ENCODE assay signal across 8 mouse cellular contexts in the genomic region with DNA sequence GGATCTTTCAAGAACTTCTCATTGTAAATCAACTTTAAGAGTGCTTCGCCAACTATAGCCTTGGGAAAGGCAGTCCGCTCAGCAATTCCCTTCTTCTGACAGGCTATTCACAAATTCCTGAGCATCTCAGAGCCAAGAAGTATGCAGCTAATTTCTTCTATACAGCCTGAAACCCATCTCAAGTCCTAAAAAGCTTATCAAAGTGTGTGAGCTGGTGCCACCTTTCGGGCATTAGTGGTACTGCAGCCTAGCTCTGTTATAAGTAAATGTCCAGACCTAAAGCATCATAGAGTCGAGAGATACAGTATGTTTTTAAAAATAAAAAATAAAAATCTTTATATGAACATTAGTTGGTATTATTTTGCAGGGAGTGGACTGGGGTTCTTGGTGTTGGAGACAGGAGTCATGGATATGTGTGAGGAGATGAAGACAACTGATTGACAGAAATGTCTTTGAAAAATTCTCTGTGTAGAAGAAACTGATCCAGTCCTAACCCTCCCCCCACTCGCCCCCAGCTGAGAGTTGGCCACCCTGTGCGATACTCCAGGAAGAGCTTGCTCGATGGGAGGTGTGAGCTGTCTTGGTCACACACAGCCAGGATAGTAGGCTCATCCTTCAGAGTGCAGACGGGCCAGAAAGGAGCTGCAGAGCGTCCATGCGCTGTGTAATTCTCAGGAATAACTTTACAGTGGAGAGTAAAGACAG. TPM values are rescaled to one million over a fixed set of nuclear protein-coding genes. Genes with fewer than 3 reads are reported as not detected.
DNase-seq lines count a peak whose midpoint lies in the region; ATAC-seq and TF ChIP-seq lines count a peak whose summit lies in the region.

No protein-coding gene starts in this region.

- no peak overlapping the region for H3K27ac ChIP-seq in hindbrain, embryonic 10.5 days
- H3K27ac ChIP-seq in hindbrain, embryonic 12.5 days: no peak overlapping the region
- no peak overlapping the region for H3K27ac ChIP-seq in forebrain, embryonic 16.5 days (ENCODE audit: low read length)
- no peak overlapping the region for H3K27ac ChIP-seq in intestine, embryonic 15.5 days
- no peak overlapping the region for H3K27ac ChIP-seq in midbrain, embryonic 11.5 days (ENCODE audit: low read depth, low read length)
- H3K27ac ChIP-seq in spleen, adult 2 months (ENCODE audit: insufficient read depth, low read length): no peak overlapping the region

- TF ChIP-seq CTCF in spleen, adult 2 months (IDR thresholded peaks at IDR 0.05; ENCODE audit: extremely low read depth, insufficient read depth, insufficient read length, insufficient replicate concordance): peak; percentile 25; the same call in 1 of the 2 replicates

- TF ChIP-seq POLR2A in spleen, adult 2 months (IDR thresholded peaks at IDR 0.05; ENCODE audit: low read depth, low read length): no peak

- peak; percentile 74 for DNase-seq in hindbrain, embryonic 10.5 days (ENCODE audit: low spot score)
- DNase-seq in cerebellum, adult 18-20 months: peak; percentile 49 to 59
- DNase-seq in left cerebral cortex, postnatal 10 days (ENCODE audit: extremely low spot score in 1 of 2, low spot score in 2 of 2): peak; percentile 50 to 72
- peak; percentile 98 for DNase-seq in midbrain, embryonic 11.5 days (ENCODE audit: low spot score, missing footprints)
- DNase-seq in spleen, adult 2 months (ENCODE audit: low read depth in 1 of 2, low spot score in 2 of 2): peak in 1 of 2 experiments; percentile 16

- H3K9me3 ChIP-seq in hindbrain, embryonic 10.5 days: no peaks in the 10 kb centered on the region
- H3K9me3 ChIP-seq in hindbrain, embryonic 12.5 days (replicated peaks): no peaks in the 10 kb centered on the region
- no peaks in the 10 kb centered on the region for H3K9me3 ChIP-seq in forebrain, embryonic 16.5 days (ENCODE audit: control insufficient read depth, low read length)
- H3K9me3 ChIP-seq in intestine, embryonic 15.5 days: no peaks in the 10 kb centered on the region
- no peaks in the 10 kb centered on the region for H3K9me3 ChIP-seq in midbrain, embryonic 11.5 days (ENCODE audit: control insufficient read depth, low read length)

- 57% methylated on average over 10 of the region's 10 CpGs for WGBS in hindbrain, embryonic 10.5 days
- WGBS in hindbrain, embryonic 12.5 days: 62% methylated on average over 10 of the region's 10 CpGs
- 59% methylated on average over 10 of the region's 10 CpGs for WGBS in forebrain, embryonic 16.5 days
- 54% methylated on average over 10 of the region's 10 CpGs for WGBS in intestine, embryonic 15.5 days
- WGBS in midbrain, embryonic 11.5 days: 59% methylated on average over 10 of the region's 10 CpGs
- WGBS in spleen, adult 2 months: 69% methylated on average over 10 of the region's 10 CpGs

- no peaks in the 10 kb centered on the region for H3K27me3 ChIP-seq in hindbrain, embryonic 10.5 days (ENCODE audit: insufficient read depth, poor library complexity, severe bottlenecking)
- no peaks in the 10 kb centered on the region for H3K27me3 ChIP-seq in hindbrain, embryonic 12.5 days
- H3K27me3 ChIP-seq in forebrain, embryonic 16.5 days (replicated peaks; ENCODE audit: control insufficient read depth, insufficient read depth, low read length): no peaks in the 10 kb centered on the region
- H3K27me3 ChIP-seq in intestine, embryonic 15.5 days (replicated peaks): no peaks in the 10 kb centered on the region
- no peaks in the 10 kb centered on the region for H3K27me3 ChIP-seq in midbrain, embryonic 11.5 days (ENCODE audit: control insufficient read depth, insufficient read depth, low read length)
- H3K27me3 ChIP-seq in spleen, adult 2 months (ENCODE audit: control insufficient read depth, insufficient read depth, low read length): no peaks in the 10 kb centered on the region; the same call in 1 of the 2 replicates

- H3K4me3 ChIP-seq in hindbrain, embryonic 10.5 days: no peak overlapping the region
- no peak overlapping the region for H3K4me3 ChIP-seq in hindbrain, embryonic 12.5 days
- H3K4me3 ChIP-seq in forebrain, embryonic 16.5 days (replicated peaks; ENCODE audit: low read length): no peak overlapping the region
- H3K4me3 ChIP-seq in intestine, embryonic 15.5 days (replicated peaks): no peak overlapping the region
- H3K4me3 ChIP-seq in midbrain, embryonic 11.5 days (ENCODE audit: low read depth, low read length): no peak overlapping the region
- H3K4me3 ChIP-seq in spleen, adult 2 months (ENCODE audit: extremely low read depth, insufficient read depth, insufficient read length): no peak overlapping the region

- no peaks in the 10 kb centered on the region for H3K36me3 ChIP-seq in hindbrain, embryonic 10.5 days
- no peaks in the 10 kb centered on the region for H3K36me3 ChIP-seq in hindbrain, embryonic 12.5 days
- no peaks in the 10 kb centered on the region for H3K36me3 ChIP-seq in forebrain, embryonic 16.5 days (ENCODE audit: control insufficient read depth, insufficient read depth)
- no peaks in the 10 kb centered on the region for H3K36me3 ChIP-seq in intestine, embryonic 15.5 days
- H3K36me3 ChIP-seq in midbrain, embryonic 11.5 days (ENCODE audit: control insufficient read depth, insufficient read depth, low read length): no peaks in the 10 kb centered on the region
- no peaks in the 10 kb centered on the region for H3K36me3 ChIP-seq in spleen, adult 2 months (ENCODE audit: control insufficient read depth, insufficient read depth, low read length)

- no peak for ATAC-seq in hindbrain, embryonic 12.5 days (ENCODE audit: low FRiP score)
- peak; percentile 57 for ATAC-seq in forebrain, embryonic 16.5 days
- ATAC-seq in intestine, embryonic 15.5 days: 0 out of 2 replicates have a peak, but pooled peaks have one; percentile 10
- ATAC-seq in midbrain, embryonic 11.5 days (ENCODE audit: low FRiP score): peak; percentile 70

- H3K4me2 ChIP-seq in hindbrain, embryonic 12.5 days (replicated peaks): no peak overlapping the region
- H3K4me2 ChIP-seq in forebrain, embryonic 16.5 days (ENCODE audit: low read length): no peak overlapping the region
- no peak overlapping the region for H3K4me2 ChIP-seq in intestine, embryonic 15.5 days (replicated peaks)
- H3K4me2 ChIP-seq in midbrain, embryonic 11.5 days: no peak overlapping the region

- intact Hi-C loops in left cerebral cortex, postnatal 10 days (cut with DNase I): loop anchor here (5.0 to 10.0 kb wide), 2 partner anchors 250 to 368 kb away; no protein-coding TSS in a partner anchor

- H3K4me1 ChIP-seq in hindbrain, embryonic 10.5 days (replicated peaks): peaks cover 7% of the 10 kb centered on the region; the same call in 1 of the 2 replicates
- H3K4me1 ChIP-seq in hindbrain, embryonic 12.5 days: no peaks in the 10 kb centered on the region
- no peaks in the 10 kb centered on the region for H3K4me1 ChIP-seq in forebrain, embryonic 16.5 days (replicated peaks; ENCODE audit: control insufficient read depth, insufficient read depth, low read length)
- no peaks in the 10 kb centered on the region for H3K4me1 ChIP-seq in intestine, embryonic 15.5 days (replicated peaks)
- no peaks in the 10 kb centered on the region for H3K4me1 ChIP-seq in midbrain, embryonic 11.5 days (ENCODE audit: control insufficient read depth, insufficient read depth, low read length)
- H3K4me1 ChIP-seq in spleen, adult 2 months (ENCODE audit: control insufficient read depth, insufficient read depth, insufficient read length): no peaks in the 10 kb centered on the region

- H3K9ac ChIP-seq in hindbrain, embryonic 12.5 days: no peak overlapping the region
- H3K9ac ChIP-seq in forebrain, embryonic 16.5 days (replicated peaks; ENCODE audit: low read depth, low read length): no peak overlapping the region
- H3K9ac ChIP-seq in intestine, embryonic 15.5 days: no peak overlapping the region
- H3K9ac ChIP-seq in midbrain, embryonic 11.5 days (ENCODE audit: low read length): no peak overlapping the region

RNA-seq across cellular contexts. Expression of gene Bod1, which starts 56.4 kb away (rescaled TPM):
- polyA plus RNA-seq in hindbrain, embryonic 10.5 days (2016; fragmentation: Nextera tagmentation; extraction: Ambion mirVana): 123 and 136 TPM in 2 replicates
- polyA plus RNA-seq in hindbrain, embryonic 12.5 days (2016; fragmentation: Nextera tagmentation; extraction: Ambion mirVana): 146 and 162 TPM in 2 replicates
- 141 and 143 TPM in 2 replicates for polyA plus RNA-seq in forebrain, embryonic 16.5 days (2015; fragmentation: Nextera tagmentation; extraction: Ambion mirVana)
- 68.2 and 69.5 TPM in 2 replicates for polyA plus RNA-seq in intestine, embryonic 15.5 days (2015; fragmentation: Nextera tagmentation; extraction: Ambion mirVana)
- total RNA-seq in left cerebral cortex, postnatal 10 days (2021): 10 to 100 TPM; 91.6 to 92.2 TPM
- 148 and 160 TPM in 2 replicates for polyA plus RNA-seq in midbrain, embryonic 11.5 days (2014; fragmentation: Nextera tagmentation; extraction: Ambion mirVana)
- 12.4 and 16.4 TPM in 2 replicates for polyA plus RNA-seq in spleen, adult 2 months (2012; rRNA removed)
